Mouse (Mus musculus) kidney, adult 2 months (tissue): Measurements from ENCODE around the gene Hs3st6.

ENCODE experiments used
- CTCF ChIP-seq: fragments of 200-500 bp; conservative IDR thresholded peaks from 2 replicates; pipeline ENCODE4 v1.5.1; 2011; ENCODE audit warnings: low read depth, mild to moderate bottlenecking, control low read depth, low read length, moderate library complexity, mixed read lengths; ENCODE audit not compliant: insufficient read depth, insufficient read length
- POLR2A ChIP-seq: fragments of 200-500 bp; IDR thresholded peaks from one replicate; pipeline ENCODE4 v1.6.1; 2011; ENCODE audit warnings: low read depth, low read length, control low read depth

DNA sequence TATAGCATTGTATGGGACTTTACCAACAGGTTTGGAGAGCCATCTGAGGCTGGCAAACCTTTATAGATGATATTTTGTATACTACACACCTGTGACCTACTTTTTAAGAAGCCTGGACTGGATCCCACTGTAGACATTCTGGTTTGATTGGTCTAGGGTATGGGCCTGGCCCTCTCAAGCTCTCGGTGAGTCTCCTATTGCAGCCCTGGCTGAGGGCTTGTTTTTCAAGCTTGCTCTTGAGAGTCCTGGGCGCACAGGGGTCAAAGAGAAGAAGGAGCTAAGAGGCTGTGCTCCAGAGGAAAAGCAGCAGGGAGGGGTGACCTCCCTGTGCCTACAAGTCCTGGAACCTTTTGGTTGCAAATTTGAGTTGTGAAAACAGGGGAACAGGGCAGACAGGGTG lies 24.3 kb downstream of the Hs3st6 start:
- TF ChIP-seq CTCF = no peak
- TF ChIP-seq POLR2A = no peak
